In genomic region chr3:33061016-33061415, GRCm38 (mm10) we compare ENCODE assay signal across 23 mouse cellular contexts.
"Had no signal": no experiment of that assay in that cellular context is flagged by ENCODE, and none has a peak within 500 bp of the region (broad histone marks: within the 10 kb centered on the region; RNA-seq: fewer than 3 reads in every experiment).

No protein-coding gene starts in this region.

- ATAC-seq: intestine, embryonic 15.5 days; liver, embryonic 12.5 days had no signal

- H3K27me3 ChIP-seq: intestine, embryonic 15.5 days; kidney, embryonic 15.5 days; limb, embryonic 13.5 days; liver, embryonic 12.5 days; liver, embryonic 15.5 days; lung, embryonic 15.5 days; megakaryocyte, embryonic 14.5 days; stomach, embryonic 15.5 days had no signal

- DNase-seq: kidney, adult 11 months; kidney, adult 8-10 months; kidney, postnatal 10 days; kidney, postnatal 36 days; liver; lung, adult 18-20 months; lung, postnatal 10 days; lung, postnatal 36 days; midbrain, embryonic 14.5 days; right cerebral cortex, adult 18-20 months; right cerebral cortex, postnatal 14 days; spleen, adult 18-20 months; thymus, postnatal 36 days had no signal

- H3K9ac ChIP-seq: intestine, embryonic 15.5 days; kidney, embryonic 15.5 days; limb, embryonic 13.5 days; liver, embryonic 12.5 days; liver, embryonic 15.5 days; lung, embryonic 15.5 days; stomach, embryonic 15.5 days had no signal

- H3K4me3 ChIP-seq: intestine, embryonic 15.5 days; kidney, embryonic 15.5 days; limb, embryonic 10.5 days; limb, embryonic 13.5 days; liver, embryonic 12.5 days; liver, embryonic 15.5 days; lung, embryonic 15.5 days; megakaryocyte, embryonic 14.5 days; stomach, embryonic 15.5 days had no signal

- H3K36me3 ChIP-seq: intestine, embryonic 15.5 days; kidney, embryonic 15.5 days; limb, embryonic 10.5 days; limb, embryonic 13.5 days; liver, embryonic 12.5 days; liver, embryonic 15.5 days; lung, embryonic 15.5 days; stomach, embryonic 15.5 days had no signal

- H3K9me3 ChIP-seq: intestine, embryonic 15.5 days; kidney, embryonic 15.5 days; limb, embryonic 10.5 days; limb, embryonic 13.5 days; liver, embryonic 12.5 days; liver, embryonic 15.5 days; lung, embryonic 15.5 days; stomach, embryonic 15.5 days had no signal

- H3K27ac ChIP-seq: intestine, embryonic 15.5 days; kidney, embryonic 15.5 days; limb, embryonic 10.5 days; limb, embryonic 13.5 days; liver, embryonic 12.5 days; liver, embryonic 15.5 days; lung, embryonic 15.5 days; stomach, embryonic 15.5 days had no signal

- H3K4me1 ChIP-seq: intestine, embryonic 15.5 days; kidney, embryonic 15.5 days; limb, embryonic 10.5 days; limb, embryonic 13.5 days; liver, embryonic 12.5 days; liver, embryonic 15.5 days; lung, embryonic 15.5 days; megakaryocyte, embryonic 14.5 days; stomach, embryonic 15.5 days had no signal

- H3K4me2 ChIP-seq: intestine, embryonic 15.5 days; kidney, embryonic 15.5 days; limb, embryonic 13.5 days; liver, embryonic 12.5 days; liver, embryonic 15.5 days; lung, embryonic 15.5 days; midbrain, embryonic 11.5 days; stomach, embryonic 15.5 days had no signal
